Mouse (Mus musculus) layer of hippocampus, adult 8-10 months (tissue): ENCODE measurements around the gene Grid2ip. TPM values are rescaled to one million over a fixed set of nuclear protein-coding genes. Genes with fewer than 3 reads are reported as not detected.

Source experiments
- DNase-seq, 2 experiments: peaks; one replicate each; pipeline ENCODE4 v3.0.0; 2022; ENCODE audit warnings: low spot score in 2 of 2
- total RNA-seq, 4 experiments: library from RNA; stranded (reverse); gene quantifications; 2 replicates each; pipeline ENCODE4 v1.2.4; 2022

Gene Grid2ip
- 1 to 10 TPM in 3 of 4 experiments, under 1 TPM in 1; 0.99 to 1.7 (median 1.5) TPM for total RNA-seq

GRCm38 (mm10) chr5:143356686-143357388 is at the start of gene Grid2ip:
Grid2ip (plus strand) TSS chr5:143357338.
- DNase-seq = no peak

GRCm38 (mm10) chr5:143308825-143309224 is 48.3 kb upstream of the Grid2ip start:
- no peak for DNase-seq

DNA sequence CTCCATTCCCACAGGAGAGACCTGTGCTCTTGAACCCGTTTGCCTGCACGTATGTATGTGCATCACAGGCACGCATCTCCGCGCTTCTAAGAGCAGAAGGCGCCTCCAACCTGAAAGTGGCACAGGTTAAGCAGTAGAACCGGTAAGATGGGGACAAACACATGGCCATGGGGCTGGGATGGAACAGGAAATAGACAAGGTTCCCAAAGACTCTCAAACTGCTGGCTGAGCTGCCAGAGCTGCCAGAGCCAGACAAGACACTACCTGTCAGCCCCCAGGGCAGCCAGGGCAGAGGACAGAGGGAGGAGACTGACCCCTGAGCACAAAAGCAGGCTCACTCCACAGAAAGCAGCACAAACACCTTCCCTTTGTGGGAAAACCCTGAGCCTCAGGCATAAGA is 47.2 kb upstream of the Grid2ip start:
- no peak for DNase-seq

DNA sequence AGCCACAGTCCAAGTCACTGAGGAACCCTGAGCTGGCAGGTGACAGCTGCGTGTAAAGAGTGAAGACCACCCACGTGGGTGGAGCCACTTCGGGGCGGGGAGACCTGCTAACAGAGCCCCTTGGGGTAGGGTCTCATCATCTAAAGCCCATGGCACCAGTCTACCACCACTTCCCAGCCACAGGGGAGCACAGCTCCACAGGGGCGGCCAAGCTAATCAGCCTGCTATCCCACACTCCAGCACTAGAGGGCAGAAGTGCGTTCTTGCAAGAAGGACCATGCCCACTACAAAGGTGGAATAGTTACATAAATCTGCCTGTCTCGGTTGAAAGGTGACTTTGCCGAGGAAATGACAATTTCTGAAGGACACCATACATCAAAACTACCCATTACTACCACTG is 45.3 kb upstream of the Grid2ip start:
- peak; percentile 62 to 81 for DNase-seq

DNA sequence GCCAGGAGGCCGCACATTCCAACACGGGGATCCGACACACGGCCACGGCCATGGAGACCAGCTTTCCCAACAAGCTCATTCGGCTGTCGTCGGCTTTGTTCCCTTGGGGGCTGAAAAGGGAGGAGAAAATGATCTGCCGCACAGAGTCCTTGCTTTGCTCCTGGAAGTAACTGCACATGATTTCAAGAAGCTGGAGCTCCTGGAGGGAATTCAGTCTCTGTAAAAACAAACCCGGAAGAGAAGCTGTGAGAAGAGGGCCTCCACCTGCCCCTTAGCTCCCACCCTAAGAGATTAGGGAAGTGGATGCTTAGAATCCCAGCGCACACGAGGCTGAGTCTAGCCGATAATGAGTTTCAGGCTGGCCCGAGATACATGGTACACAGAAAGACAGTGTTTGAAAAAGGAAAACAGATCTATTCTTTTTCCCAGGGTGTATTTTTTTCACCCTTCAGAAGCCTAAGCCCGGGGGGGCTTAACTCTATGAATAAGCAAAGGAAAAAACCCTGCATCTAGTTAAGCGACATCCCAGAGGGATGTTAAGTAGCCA is 42.9 kb upstream of the Grid2ip start:
- DNase-seq = no peak

DNA sequence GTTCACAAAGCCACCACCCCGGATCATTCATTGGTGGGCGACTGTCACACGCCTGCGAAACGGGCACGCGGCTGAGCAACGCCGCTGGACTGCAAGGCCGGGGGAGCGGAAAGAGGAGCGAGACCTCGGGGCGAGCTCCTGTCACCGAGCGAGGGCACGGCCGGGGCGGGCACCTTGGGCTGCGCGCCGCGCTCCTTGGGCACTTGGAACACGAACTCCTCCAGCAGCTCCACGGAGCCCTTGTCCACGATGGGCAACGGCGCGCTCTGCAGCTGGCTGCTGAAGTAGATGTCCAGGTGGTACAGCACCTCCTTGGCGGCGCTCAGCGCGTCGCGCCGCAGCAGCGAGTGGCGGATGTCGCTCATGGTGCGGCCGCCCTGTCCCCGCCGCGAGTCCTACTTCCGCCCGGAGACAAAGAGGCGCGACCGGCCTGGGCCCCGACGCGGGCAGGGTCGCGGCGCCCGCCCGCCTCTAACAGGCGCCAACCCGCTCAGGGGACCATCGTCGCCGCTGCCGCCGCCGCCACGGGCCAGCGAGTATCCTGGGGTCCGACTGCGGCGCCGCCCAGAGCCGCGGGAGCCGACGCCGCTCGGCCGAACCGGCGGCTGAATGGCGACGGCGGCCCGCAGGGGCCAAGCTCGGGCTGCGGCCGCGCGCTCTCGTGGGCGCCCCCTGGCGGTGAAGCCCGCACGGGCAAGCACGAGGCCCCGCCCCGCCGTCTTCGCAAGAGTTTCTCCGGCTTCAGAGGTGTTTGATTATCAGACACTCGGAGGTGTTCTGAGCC is 42.2 kb upstream of the Grid2ip start, which contains the start of gene E130309D02Rik:
TSS of gene E130309D02Rik (minus strand) at position 631 of the 784 bp plus-strand sequence.
- DNase-seq = peak; percentile 60 to 86

DNA sequence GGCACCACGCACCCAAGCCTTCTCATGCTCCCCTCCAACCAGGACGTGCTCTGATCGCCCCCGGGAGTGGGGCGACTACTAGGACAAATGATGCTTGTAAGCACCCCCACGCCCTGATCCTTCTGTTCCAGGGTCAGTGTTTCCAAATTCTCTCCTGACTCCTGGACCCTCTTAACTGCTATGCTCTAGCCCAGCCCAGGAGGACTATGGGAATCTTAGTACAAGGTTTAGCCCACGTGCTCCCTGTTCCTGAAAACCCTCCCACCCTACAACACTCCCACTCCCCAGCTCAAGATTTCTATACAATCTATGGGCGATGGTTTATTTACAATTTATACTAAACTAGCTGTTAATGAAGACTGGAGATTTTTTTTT is 41.6 kb upstream of the Grid2ip start:
- no peak for DNase-seq

- DNase-seq = no peak
Observed at GRCm38 (mm10) chr5:143316605-143317287, 40.4 kb upstream of the Grid2ip start.

GRCm38 (mm10) chr5:143317288-143317610 is 39.9 kb upstream of the Grid2ip start:
- DNase-seq = no peak

- peak; percentile 82 to 84 for DNase-seq
Observed at GRCm38 (mm10) chr5:143328690-143329495, 28.2 kb upstream of the Grid2ip start, which contains the start of gene Zdhhc4. Zdhhc4 (minus strand) TSS chr5:143329256.

GRCm38 (mm10) chr5:143333872-143334271 is 23.3 kb upstream of the Grid2ip start:
- peak in 1 of 2 experiments; percentile 90 for DNase-seq

GRCm38 (mm10) chr5:143334418-143335088 is 22.6 kb upstream of the Grid2ip start:
- DNase-seq = no peak

DNA sequence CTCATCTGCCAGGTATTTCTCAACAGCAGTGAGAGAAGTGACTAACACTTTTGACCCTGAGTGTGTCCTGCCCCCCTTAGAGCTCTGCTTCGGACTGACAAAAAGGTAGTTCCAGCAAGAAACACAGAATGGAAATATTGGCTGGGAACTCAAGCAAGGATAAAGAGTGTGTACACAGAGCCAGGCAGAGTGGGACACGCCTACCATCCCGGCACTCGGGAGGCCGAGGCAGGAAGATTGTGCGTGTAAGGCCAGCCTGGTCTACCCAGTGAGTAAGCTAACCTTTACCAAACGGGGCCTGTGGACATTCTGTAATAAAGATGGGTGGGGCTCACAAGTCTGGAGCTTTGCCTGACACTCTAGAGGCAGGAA is 22.1 kb upstream of the Grid2ip start:
- DNase-seq = no peak

GRCm38 (mm10) chr5:143336559-143336958 is 20.6 kb upstream of the Grid2ip start:
- no peak for DNase-seq

GRCm38 (mm10) chr5:143339603-143340002 is 17.5 kb upstream of the Grid2ip start:
- DNase-seq = no peak

- DNase-seq = no peak
Observed at GRCm38 (mm10) chr5:143346367-143346766, 10.8 kb upstream of the Grid2ip start.

- DNase-seq = no peak
Observed at GRCm38 (mm10) chr5:143356017-143356416, 1.1 kb upstream of the Grid2ip start.

DNA sequence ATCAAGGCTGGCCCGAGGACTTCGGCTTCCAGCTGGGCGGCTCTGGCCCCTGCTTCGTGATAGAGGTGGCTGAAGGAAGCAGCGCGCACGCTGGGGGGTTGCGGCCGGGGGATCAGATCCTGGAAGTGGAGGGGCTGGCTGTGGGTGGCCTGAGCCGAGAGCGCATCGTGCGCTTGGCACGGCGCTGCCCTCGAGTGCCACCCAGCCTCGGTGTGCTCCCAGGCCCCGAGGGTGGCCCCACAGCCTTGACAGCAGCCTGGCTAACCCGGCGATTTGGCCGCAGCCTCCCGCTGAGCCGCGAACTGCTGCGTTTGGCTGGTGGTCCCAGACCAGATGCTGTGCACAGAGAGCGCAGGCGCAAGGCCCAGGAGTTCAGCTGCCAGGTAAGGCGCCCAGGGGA is 426 bp downstream of the Grid2ip start:
- no peak for DNase-seq

- DNase-seq = no peak
Observed at GRCm38 (mm10) chr5:143359263-143359662, 2.1 kb downstream of the Grid2ip start.

- DNase-seq = no peak
Observed at GRCm38 (mm10) chr5:143360000-143360399, 2.9 kb downstream of the Grid2ip start.
